Mouse (Mus musculus) myocyte (in vitro differentiated cells): Measurements from ENCODE around the gene Yes1. TPM values are rescaled to one million over a fixed set of nuclear protein-coding genes. Genes with fewer than 3 reads are reported as not detected.
A peak's percentile ranks its signal among the peaks of the same experiment; 100 is the strongest.
"Not testable (repeated sequence)": the region's sequence is repeated elsewhere in the genome, so short reads cannot be mapped to it uniquely, and the experiment has no call there.

Experiments
- H3K27me3 ChIP-seq: one replicate; pipeline ENCODE4 v1.6.1; 2011; ENCODE audit not compliant: control insufficient read depth, insufficient read depth, insufficient read length
- H3K36me3 ChIP-seq: one replicate; pipeline ENCODE4 v1.6.1; 2011; ENCODE audit not compliant: control insufficient read depth, insufficient read depth
- H3K4me2 ChIP-seq: one replicate; pipeline ENCODE4 v1.6.1; 2011; ENCODE audit warnings: low read depth, control low read depth
- H3K4me3 ChIP-seq: one replicate; pipeline ENCODE4 v1.5.1; 2011; ENCODE audit warnings: mild to moderate bottlenecking, control low read depth, moderate library complexity
- H3K79me2 ChIP-seq: one replicate; pipeline ENCODE4 v1.6.1; 2011; ENCODE audit not compliant: control insufficient read depth, insufficient read depth
- H3ac ChIP-seq: one replicate; pipeline ENCODE4 v1.6.1; 2011; ENCODE audit not compliant: control insufficient read depth, insufficient read length
- CEBPB ChIP-seq: IDR thresholded peaks from 2 replicates; pipeline ENCODE4 v1.6.1; 2011; ENCODE audit warnings: mild to moderate bottlenecking, moderate library complexity; ENCODE audit not compliant: poor library complexity, insufficient read depth, severe bottlenecking
- E2F4 ChIP-seq: IDR thresholded peaks from one replicate; pipeline ENCODE4 v1.6.1; 2011; ENCODE audit warnings: mild to moderate bottlenecking, control low read depth, moderate library complexity; ENCODE audit not compliant: insufficient read depth
- MAX ChIP-seq: IDR thresholded peaks from one replicate; pipeline ENCODE4 v1.6.1; 2011; ENCODE audit warnings: low read depth, mild to moderate bottlenecking, control low read depth
- MYOD1 ChIP-seq, 3 experiments: IDR thresholded peaks; one replicate each; pipeline ENCODE4 v1.6.1; 2011; ENCODE audit warnings: control low read depth in 2 of 3, low read depth in 2 of 3, mild to moderate bottlenecking in 2 of 3, moderate library complexity in 1 of 3; ENCODE audit not compliant: insufficient read length in 2 of 3, control insufficient read depth in 1 of 3
- MYOG ChIP-seq, 3 experiments: IDR thresholded peaks; one replicate each; pipeline ENCODE4 v1.6.1; 2011; ENCODE audit warnings: control low read depth in 2 of 3, low read depth in 2 of 3, mild to moderate bottlenecking in 2 of 3; ENCODE audit not compliant: insufficient read length in 2 of 3, control insufficient read depth in 1 of 3, insufficient read depth in 1 of 3
- POLR2A ChIP-seq: IDR thresholded peaks from one replicate; pipeline ENCODE4 v1.6.1; 2011; ENCODE audit warnings: low read depth, mild to moderate bottlenecking, control low read depth, moderate library complexity; ENCODE audit not compliant: insufficient read length
- POLR2AphosphoS2 ChIP-seq: IDR thresholded peaks from one replicate; pipeline ENCODE4 v1.6.1; 2011; ENCODE audit warnings: low read depth, control low read depth; ENCODE audit not compliant: insufficient read length
- REST ChIP-seq: IDR thresholded peaks from one replicate; pipeline ENCODE4 v1.6.1; 2011; ENCODE audit warnings: mild to moderate bottlenecking, control low read depth, moderate library complexity; ENCODE audit not compliant: insufficient read depth, insufficient read length
- SRF ChIP-seq: IDR thresholded peaks from one replicate; pipeline ENCODE4 v1.6.1; 2011; ENCODE audit warnings: low read depth; ENCODE audit not compliant: control insufficient read depth, insufficient read length
- TCF12 ChIP-seq: IDR thresholded peaks from one replicate; pipeline ENCODE4 v1.6.1; 2011; ENCODE audit warnings: mild to moderate bottlenecking, control low read depth; ENCODE audit not compliant: poor library complexity, insufficient read depth, severe bottlenecking
- TCF3 ChIP-seq: IDR thresholded peaks from one replicate; pipeline ENCODE4 v1.6.1; 2011; ENCODE audit warnings: low read depth, control low read depth; ENCODE audit not compliant: insufficient read length
- USF1 ChIP-seq: IDR thresholded peaks from one replicate; pipeline ENCODE4 v1.6.1; 2011; ENCODE audit warnings: low read depth, mild to moderate bottlenecking, control low read depth, moderate library complexity
- polyA plus RNA-seq: library from polyadenylated mRNA; unstranded; fragments of >200 nt; fragmentation: generic; extraction: Trizol; gene quantifications from one replicate; pipeline ENCODE4 v1.2.1, GENCODE M21; 2012; ENCODE audit warnings: missing spikeins

Yes1 gene
- polyA plus RNA-seq, 1 experiment, result 3.3 TPM

- Histone ChIP-seq H3ac (peak overlapping the region; percentile 59), H3K36me3 (no peaks in the 10 kb centered on the region), H3K79me2 (peaks cover 22% of the 10 kb centered on the region), H3K27me3 (no peaks in the 10 kb centered on the region), H3K4me3 (peak overlapping the region; percentile 53), H3K4me2 (peak overlapping the region; percentile 60)
- TF ChIP-seq MYOG (IDR thresholded peaks at IDR 0.05; ENCODE audit: control insufficient read depth in 1 of 3, insufficient read depth in 1 of 3, insufficient read length in 2 of 3, low read depth in 2 of 3), result no peak
- TF ChIP-seq E2F4, result no peak
- no peak for TF ChIP-seq MAX
- no peak for TF ChIP-seq MYOD1 (IDR thresholded peaks at IDR 0.05; ENCODE audit: control insufficient read depth in 1 of 3, insufficient read length in 2 of 3, low read depth in 2 of 3)
- TF ChIP-seq TCF3, result no peak
- TF ChIP-seq REST, result no peak
- no peak for TF ChIP-seq USF1
- no peak for TF ChIP-seq CEBPB
- TF ChIP-seq POLR2AphosphoS2, result no peak
- no peak for TF ChIP-seq TCF12
- no peak for TF ChIP-seq POLR2A
Measured at GRCm38 (mm10) chr5:32611341-32611961, 480 bp downstream of the Yes1 start.

GRCm38 (mm10) chr5:32614291-32614690, 3.3 kb downstream of the Yes1 start:
- H3K4me3 ChIP-seq, result no peak overlapping the region
- peak overlapping the region; percentile 45 for H3K4me2 ChIP-seq

GRCm38 (mm10) chr5:32614691-32615090, 3.7 kb downstream of the Yes1 start:
- H3K4me3 ChIP-seq, result no peak overlapping the region
- peaks cover 23% of the 10 kb centered on the region for H3K79me2 ChIP-seq
- TF ChIP-seq TCF12, result peak; percentile 26
- TF ChIP-seq MYOD1 (IDR thresholded peaks at IDR 0.05; ENCODE audit: control insufficient read depth in 1 of 3, insufficient read length in 2 of 3, low read depth in 2 of 3), result peak in 2 of 3 experiments; percentile 17 to 65
- peak in 1 of 3 experiments; percentile 91 for TF ChIP-seq MYOG (IDR thresholded peaks at IDR 0.05; ENCODE audit: control insufficient read depth in 1 of 3, insufficient read depth in 1 of 3, insufficient read length in 2 of 3, low read depth in 2 of 3)
- TF ChIP-seq REST, result no peak
- peak; percentile 14 for TF ChIP-seq POLR2A
- no peak for TF ChIP-seq USF1
- no peaks in the 10 kb centered on the region for H3K27me3 ChIP-seq
- no peaks in the 10 kb centered on the region for H3K36me3 ChIP-seq
- no peak overlapping the region for H3ac ChIP-seq
- peak overlapping the region; percentile 45 for H3K4me2 ChIP-seq

More at GRCm38 (mm10) chr5:32614291-32614690, 3.3 kb downstream of the Yes1 start:
- TF ChIP-seq MAX (no peak), CEBPB (no peak), SRF (no peak), MYOG (IDR thresholded peaks at IDR 0.05; ENCODE audit: control insufficient read depth in 1 of 3, insufficient read depth in 1 of 3, insufficient read length in 2 of 3, low read depth in 2 of 3) (no peak), POLR2A (no peak), POLR2AphosphoS2 (no peak), TCF12 (no peak), E2F4 (no peak), TCF3 (no peak), MYOD1 (IDR thresholded peaks at IDR 0.05; ENCODE audit: control insufficient read depth in 1 of 3, insufficient read length in 2 of 3, low read depth in 2 of 3) (no peak), USF1 (no peak), REST (no peak)
- Histone ChIP-seq H3K27me3 (no peaks in the 10 kb centered on the region), H3K36me3 (no peaks in the 10 kb centered on the region), H3K79me2 (peaks cover 23% of the 10 kb centered on the region), H3ac (no peak overlapping the region)

GRCm38 (mm10) chr5:32616489-32616888, 5.5 kb downstream of the Yes1 start:
- H3K4me3 ChIP-seq, H3K4me2 ChIP-seq: not testable (repeated sequence)

GRCm38 (mm10) chr5:32617851-32618250, 6.9 kb downstream of the Yes1 start:
- Histone ChIP-seq H3K36me3 (no peaks in the 10 kb centered on the region), H3K4me3 (no peak overlapping the region), H3K4me2 (no peak overlapping the region), H3ac (no peak overlapping the region), H3K79me2 (peaks cover 20% of the 10 kb centered on the region), H3K27me3 (no peaks in the 10 kb centered on the region)
- no peak for TF ChIP-seq TCF3
- TF ChIP-seq TCF12, result no peak
- TF ChIP-seq POLR2A, result no peak
- no peak for TF ChIP-seq REST
- no peak for TF ChIP-seq SRF
- TF ChIP-seq CEBPB, result no peak
- no peak for TF ChIP-seq POLR2AphosphoS2
- TF ChIP-seq MYOG (IDR thresholded peaks at IDR 0.05; ENCODE audit: control insufficient read depth in 1 of 3, insufficient read depth in 1 of 3, insufficient read length in 2 of 3, low read depth in 2 of 3), result no peak
- TF ChIP-seq USF1, result no peak
- no peak for TF ChIP-seq MYOD1 (IDR thresholded peaks at IDR 0.05; ENCODE audit: control insufficient read depth in 1 of 3, insufficient read length in 2 of 3, low read depth in 2 of 3)
- TF ChIP-seq E2F4, result no peak
- TF ChIP-seq MAX, result no peak

More at GRCm38 (mm10) chr5:32616489-32616888, 5.5 kb downstream of the Yes1 start:
- H3K36me3 ChIP-seq, H3K27me3 ChIP-seq, H3ac ChIP-seq: not testable (repeated sequence)
- peaks cover 27% of the 10 kb centered on the region for H3K79me2 ChIP-seq
